Mouse (Mus musculus) liver, embryonic 16.5 days (tissue): ENCODE results near the gene Adamts14. TPM values are rescaled to one million over a fixed set of nuclear protein-coding genes. Genes with fewer than 3 reads are reported as not detected.

Experiments used
- ATAC-seq: fragments of 200-750 bp; cut with Nextera tagmentation; 2 replicates; pipeline ENCODE4 v1.8.0; 2017; ENCODE audit warnings: low read depth, mild to moderate bottlenecking, moderate number of reproducible peaks, moderate library complexity
- H3K27ac ChIP-seq: fragments of 300-500 bp; sonication (generic); 2 replicates; pipeline ENCODE4 v1.5.1; 2014; ENCODE audit warnings: mild to moderate bottlenecking, low read length
- H3K27me3 ChIP-seq: fragments of 300-500 bp; sonication (generic); 2 replicates; pipeline ENCODE4 v1.6.1; 2014; ENCODE audit warnings: low read depth, low read length, mixed read lengths; ENCODE audit not compliant: control insufficient read depth, insufficient read depth
- H3K36me3 ChIP-seq: fragments of 300-500 bp; sonication (generic); 2 replicates; pipeline ENCODE4 v1.6.1; 2014; ENCODE audit warnings: mild to moderate bottlenecking; ENCODE audit not compliant: control insufficient read depth, insufficient read depth
- H3K4me1 ChIP-seq: fragments of 300-500 bp; sonication (generic); 2 replicates; pipeline ENCODE4 v1.6.1; 2014; ENCODE audit warnings: low read depth, low read length, mixed read lengths; ENCODE audit not compliant: control insufficient read depth
- H3K4me2 ChIP-seq: fragments of 300-500 bp; sonication (generic); 2 replicates; pipeline ENCODE4 v1.6.1; 2014; ENCODE audit warnings: low read depth, low read length, mixed read lengths
- H3K4me3 ChIP-seq: fragments of 300-500 bp; sonication (generic); 2 replicates; pipeline ENCODE4 v1.5.1; 2014; ENCODE audit warnings: low read depth, mild to moderate bottlenecking, low read length
- H3K9ac ChIP-seq: fragments of 300-500 bp; sonication (generic); 2 replicates; pipeline ENCODE4 v1.6.1; 2014; ENCODE audit warnings: low read depth, low read length
- H3K9me3 ChIP-seq: fragments of 300-500 bp; sonication (generic); replicated peaks from 2 replicates; pipeline ENCODE4 v1.6.1; 2016; ENCODE audit warnings: low read length; ENCODE audit not compliant: control insufficient read depth
- WGBS: fragments of 180-500 bp; shearing (Covaris S2); extraction: QIAGEN DNeasy Blood & Tissue Kit; methylation state at CpG from one replicate; pipeline ENCODE4 v1.1.7; 2014; ENCODE audit not compliant: insufficient replicate concordance; 5-methylcytosine and 5-hydroxymethylcytosine counted together
- polyA plus RNA-seq: library from polyadenylated mRNA; unstranded; fragments of >200 nt; fragmentation: Nextera tagmentation; extraction: Ambion mirVana; gene quantifications from 2 replicates; pipeline ENCODE4 v1.2.1, GENCODE M21; 2015

Gene Adamts14
- polyA plus RNA-seq, 1 experiment from 2014 or later: 0.40 TPM

DNA sequence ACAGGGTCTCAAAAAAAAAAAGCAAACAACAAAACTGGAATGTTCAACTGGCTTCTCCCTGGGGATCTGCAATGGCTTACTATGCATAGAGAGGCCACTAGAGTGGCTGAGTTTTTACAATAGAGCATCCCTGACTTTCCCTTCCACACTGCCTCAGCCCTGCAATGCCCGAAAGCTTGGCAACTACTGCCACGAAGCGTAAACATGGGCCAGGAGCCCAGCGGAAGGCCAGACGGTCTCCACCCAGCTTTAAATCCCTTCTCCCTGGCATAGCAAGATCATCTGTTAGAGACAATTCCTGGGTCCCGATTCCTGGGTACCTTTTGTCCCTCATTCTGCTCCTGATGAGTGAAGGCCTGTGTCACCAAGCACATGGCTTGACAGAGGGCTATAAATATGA, 30.8 kb upstream of the Adamts14 start:
- Histone ChIP-seq H3K9ac (no peak overlapping the region), H3K9me3 (no peaks in the 10 kb centered on the region), H3K4me3 (no peak overlapping the region), H3K27ac (no peak overlapping the region), H3K4me2 (no peak overlapping the region), H3K27me3 (no peaks in the 10 kb centered on the region), H3K4me1 (no peaks in the 10 kb centered on the region), H3K36me3 (no peaks in the 10 kb centered on the region)
- ATAC-seq: no peak
- 70% methylated on average over 6 of the region's 6 CpGs for WGBS

DNA sequence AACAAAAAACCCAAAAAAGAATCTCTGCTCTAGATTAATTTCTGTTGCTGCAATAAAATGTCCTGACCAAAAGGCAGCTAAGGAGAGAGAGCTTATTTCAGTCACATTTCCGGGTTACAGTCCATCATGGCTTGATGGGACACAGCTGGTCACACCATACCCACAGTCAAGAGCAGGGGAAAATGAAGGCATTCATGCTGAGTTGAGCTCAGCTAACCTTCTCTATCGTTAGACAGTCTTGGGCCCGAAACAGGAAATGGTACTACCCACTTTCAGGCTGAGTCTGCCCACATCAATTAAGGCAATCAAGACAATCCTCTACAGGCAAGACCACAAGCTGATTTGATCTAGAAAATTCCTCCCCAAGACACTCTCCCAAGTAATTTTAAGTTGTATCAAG, 27.8 kb upstream of the Adamts14 start:
- no peaks in the 10 kb centered on the region for H3K9me3 ChIP-seq
- H3K36me3 ChIP-seq: no peaks in the 10 kb centered on the region
- H3K27ac ChIP-seq: no peak overlapping the region
- H3K27me3 ChIP-seq: no peaks in the 10 kb centered on the region
- no peak for ATAC-seq
- H3K4me3 ChIP-seq: no peak overlapping the region
- no peak overlapping the region for H3K4me2 ChIP-seq
- H3K4me1 ChIP-seq: no peaks in the 10 kb centered on the region
- no peak overlapping the region for H3K9ac ChIP-seq
- 26% methylated on average over 3 of the region's 3 CpGs for WGBS

DNA sequence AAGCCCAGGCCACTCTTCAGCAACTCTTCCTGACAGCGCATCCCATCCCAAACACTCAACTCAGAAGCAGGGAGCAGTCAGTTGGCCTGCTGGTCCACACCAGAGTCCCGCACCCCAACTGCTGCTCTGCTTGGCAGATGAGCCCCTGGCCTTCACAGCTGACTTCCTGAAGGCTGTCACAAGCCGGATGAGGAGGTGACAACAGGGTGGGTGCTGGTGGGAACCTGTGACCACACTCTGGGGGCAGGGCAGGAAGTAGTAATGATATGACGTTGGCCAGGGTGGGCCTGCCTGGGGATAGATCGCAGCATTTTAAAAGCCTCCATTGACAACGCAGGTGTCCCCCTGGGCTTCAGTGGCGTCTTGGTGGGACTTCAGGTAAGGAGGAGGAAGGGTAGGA, 24.2 kb upstream of the Adamts14 start, which contains the start of gene Prf1:
Prf1 (plus strand) TSS at position 357 of the 400 bp plus-strand sequence.
- H3K27ac ChIP-seq: no peak within 1 kb of the TSS
- WGBS: 23% methylated on average over 7 of the region's 7 CpGs

DNA sequence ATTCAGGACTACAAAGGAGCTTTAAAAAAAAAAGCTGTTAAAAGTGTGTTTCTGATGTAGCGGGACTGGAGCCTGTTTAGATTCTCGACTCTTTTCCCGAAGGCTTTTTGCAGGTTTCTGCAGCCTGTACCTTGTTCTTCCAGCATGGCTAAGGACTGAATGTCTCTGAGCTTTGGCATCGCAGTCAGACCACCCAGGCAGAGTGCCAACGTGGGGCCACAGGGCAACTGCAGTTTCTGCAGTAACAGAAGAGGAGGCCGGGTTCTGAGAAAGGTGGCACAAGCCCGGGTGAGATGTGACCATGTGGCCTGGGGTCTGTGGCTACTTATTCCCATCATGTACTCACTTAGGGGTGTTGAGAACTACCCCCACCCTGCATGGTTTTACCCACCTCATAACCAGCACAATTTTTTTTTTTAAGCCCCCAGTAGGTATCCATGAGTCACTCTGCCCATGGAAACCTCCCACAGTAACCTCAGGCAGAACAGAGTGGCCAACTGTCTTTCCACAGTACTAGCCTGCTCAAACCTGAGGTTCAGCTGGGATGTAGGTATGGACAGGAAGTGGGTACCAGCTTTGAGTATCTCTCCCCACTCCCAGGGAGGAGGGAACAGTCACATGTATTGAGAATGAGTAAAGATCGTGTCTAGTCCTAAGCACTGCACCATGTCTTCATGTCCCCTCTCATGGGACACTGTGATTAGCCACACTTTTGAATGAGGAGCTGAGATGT, 23.6 kb upstream of the Adamts14 start:
- H3K36me3 ChIP-seq: no peaks in the 10 kb centered on the region
- ATAC-seq: no peak
- no peaks in the 10 kb centered on the region for H3K9me3 ChIP-seq
- no peaks in the 10 kb centered on the region for H3K4me1 ChIP-seq
- H3K9ac ChIP-seq: no peak overlapping the region
- no peak overlapping the region for H3K4me3 ChIP-seq
- H3K4me2 ChIP-seq: no peak overlapping the region
- no peak overlapping the region for H3K27ac ChIP-seq
- H3K27me3 ChIP-seq: no peaks in the 10 kb centered on the region
- 63% methylated on average over 8 of the region's 8 CpGs for WGBS

More for the DNA sequence above, 24.2 kb upstream of the Adamts14 start, which contains the start of gene Prf1:
- ATAC-seq: no peak
- H3K4me3 ChIP-seq: no peak within 1 kb of the TSS
- no peaks in the 10 kb centered on the region for H3K4me1 ChIP-seq
- H3K4me2 ChIP-seq: no peak within 1 kb of the TSS
- H3K9me3 ChIP-seq: no peaks in the 10 kb centered on the region
- H3K9ac ChIP-seq: no peak within 1 kb of the TSS
- no peaks in the 10 kb centered on the region for H3K27me3 ChIP-seq
- H3K36me3 ChIP-seq: no peaks in the 10 kb centered on the region

DNA sequence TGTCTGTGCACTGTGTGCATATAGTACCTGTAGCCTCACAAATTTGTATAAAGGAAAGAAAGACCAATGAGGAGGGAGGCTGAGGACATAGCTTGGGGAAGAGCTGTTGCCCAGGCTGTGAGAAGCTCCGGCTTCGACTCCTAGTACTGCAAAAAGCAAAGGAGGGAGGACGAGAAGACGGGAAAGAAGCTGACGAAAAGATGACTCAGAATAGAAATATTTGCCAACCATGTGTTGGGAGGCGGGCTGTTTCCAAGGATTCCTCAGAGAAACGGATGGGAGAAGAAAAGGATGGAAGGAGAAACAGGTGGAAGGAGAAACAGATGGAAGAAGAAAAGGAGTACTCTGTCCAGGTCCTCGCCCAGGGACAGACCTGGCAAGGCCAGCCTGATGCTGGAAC, 21.0 kb upstream of the Adamts14 start:
- Histone ChIP-seq H3K27ac (no peak overlapping the region), H3K4me1 (no peaks in the 10 kb centered on the region), H3K9ac (no peak overlapping the region), H3K36me3 (no peaks in the 10 kb centered on the region), H3K4me3 (no peak overlapping the region), H3K9me3 (no peaks in the 10 kb centered on the region), H3K27me3 (no peaks in the 10 kb centered on the region), H3K4me2 (no peak overlapping the region)
- ATAC-seq: no peak
- 53% methylated on average over 8 of the region's 8 CpGs for WGBS

DNA sequence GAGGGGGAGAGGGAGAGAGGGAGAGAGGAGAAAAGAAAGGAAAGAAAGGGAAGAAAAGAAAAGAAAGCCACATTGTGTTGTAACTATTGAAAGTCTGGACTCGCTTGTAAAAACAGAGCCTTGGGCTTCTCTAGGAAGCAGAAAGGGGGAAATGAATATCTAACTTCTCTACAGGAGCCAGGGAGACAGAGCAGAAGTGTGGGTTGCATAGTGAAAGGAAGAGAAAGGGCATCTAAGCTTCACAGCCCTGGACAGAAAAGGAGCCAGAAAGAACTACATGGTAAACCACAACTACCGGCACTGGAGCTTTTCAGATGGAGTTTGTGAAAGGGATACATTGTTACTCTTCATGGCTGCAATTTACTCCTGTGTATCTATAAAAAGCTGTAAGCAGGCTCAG, 17.2 kb upstream of the Adamts14 start:
- ATAC-seq: no peak

DNA sequence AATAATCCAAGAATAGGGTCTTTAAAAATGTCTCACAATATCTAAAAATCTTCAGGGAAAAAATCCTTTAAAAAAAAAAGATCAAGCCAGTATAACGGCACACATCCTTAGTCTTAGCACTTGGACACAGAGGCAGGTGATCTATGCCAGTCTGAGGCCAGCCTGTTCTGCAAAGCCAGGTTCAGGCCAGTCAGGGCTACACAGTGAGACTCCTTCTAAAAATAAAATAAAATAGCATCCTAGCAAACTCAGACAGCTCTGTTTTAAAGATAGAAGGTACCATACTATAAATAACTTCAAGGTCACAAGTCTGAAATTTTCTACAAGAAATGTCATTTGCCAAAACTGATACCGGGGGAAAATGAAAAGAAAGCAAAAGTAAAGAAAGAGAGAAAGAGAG, 16.8 kb upstream of the Adamts14 start:
- Histone ChIP-seq H3K9ac (no peak overlapping the region), H3K9me3 (no peaks in the 10 kb centered on the region), H3K27ac (no peak overlapping the region), H3K36me3 (no peaks in the 10 kb centered on the region), H3K4me2 (no peak overlapping the region), H3K4me1 (no peaks in the 10 kb centered on the region), H3K4me3 (no peak overlapping the region), H3K27me3 (no peaks in the 10 kb centered on the region)
- no peak for ATAC-seq
- WGBS: 61% methylated on average over 2 of the region's 2 CpGs

More for the DNA sequence above, 17.2 kb upstream of the Adamts14 start:
- no peak overlapping the region for H3K4me2 ChIP-seq
- no peak overlapping the region for H3K27ac ChIP-seq
- H3K27me3 ChIP-seq: no peaks in the 10 kb centered on the region
- H3K36me3 ChIP-seq: no peaks in the 10 kb centered on the region
- H3K9me3 ChIP-seq: no peaks in the 10 kb centered on the region
- H3K4me1 ChIP-seq: no peaks in the 10 kb centered on the region
- H3K9ac ChIP-seq: no peak overlapping the region
- no peak overlapping the region for H3K4me3 ChIP-seq
- 17% methylated on average over 2 of the region's 2 CpGs for WGBS

DNA sequence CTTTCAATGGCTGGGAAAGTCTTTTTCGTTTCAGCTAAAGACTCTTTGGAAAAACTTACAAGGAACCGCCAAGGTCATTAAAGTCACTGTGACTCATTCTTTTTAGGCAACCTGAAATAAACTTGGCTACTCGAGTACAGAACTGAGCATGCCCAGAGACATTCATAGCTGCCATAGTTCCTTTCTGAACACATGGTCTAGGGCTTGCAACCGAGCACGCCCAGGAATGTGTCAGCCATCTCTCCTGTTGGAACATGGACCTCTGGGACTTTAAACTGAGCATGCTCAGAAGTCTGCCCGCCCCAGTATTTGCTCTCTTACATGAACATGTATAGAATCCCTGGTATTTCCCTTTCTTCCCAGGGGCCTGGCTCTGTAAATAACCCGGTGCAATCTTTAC, 13.0 kb upstream of the Adamts14 start:
- Histone ChIP-seq H3K4me3 (no peak overlapping the region), H3K27me3 (no peaks in the 10 kb centered on the region), H3K4me2 (no peak overlapping the region), H3K9me3 (no peaks in the 10 kb centered on the region), H3K27ac (no peak overlapping the region), H3K4me1 (no peaks in the 10 kb centered on the region), H3K9ac (no peak overlapping the region), H3K36me3 (no peaks in the 10 kb centered on the region)
- 52% methylated on average over 7 of the region's 7 CpGs for WGBS
- ATAC-seq: no peak

DNA sequence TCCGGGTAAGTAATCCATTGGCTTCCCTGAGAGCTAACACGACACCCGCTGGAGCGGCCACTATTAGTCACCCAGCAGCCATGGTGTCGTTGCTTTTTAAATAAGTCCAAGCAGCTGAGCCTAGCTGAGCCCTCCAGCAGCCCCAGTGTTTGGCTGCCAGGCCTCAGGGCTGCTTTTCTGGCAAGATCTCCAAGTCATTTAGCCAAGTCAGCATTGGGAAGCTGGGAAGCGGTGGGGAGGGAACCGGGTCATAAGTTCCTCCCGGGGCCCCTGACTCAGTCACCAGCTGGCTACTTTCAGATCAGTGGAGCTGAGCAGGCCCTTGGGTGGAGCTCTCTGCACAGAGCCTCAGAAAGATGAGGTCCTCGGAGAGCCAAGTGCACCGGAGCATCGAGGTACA, 12.0 kb upstream of the Adamts14 start:
- no peak overlapping the region for H3K4me3 ChIP-seq
- ATAC-seq: 0 out of 2 replicates have a peak, but pooled peaks have one; percentile 24
- H3K27ac ChIP-seq: no peak overlapping the region
- H3K4me2 ChIP-seq: no peak overlapping the region
- H3K9ac ChIP-seq: no peak overlapping the region
- no peaks in the 10 kb centered on the region for H3K9me3 ChIP-seq
- no peaks in the 10 kb centered on the region for H3K36me3 ChIP-seq
- H3K27me3 ChIP-seq: no peaks in the 10 kb centered on the region
- WGBS: 69% methylated on average over 11 of the region's 11 CpGs
- no peaks in the 10 kb centered on the region for H3K4me1 ChIP-seq
